Mouse (Mus musculus) brain, embryonic 18.5 days (tissue): ENCODE results near the gene Olfr596.
"Not testable (repeated sequence)": the region's sequence is repeated elsewhere in the genome, so short reads cannot be mapped to it uniquely, and the experiment has no call there.

Source experiments
- DNase-seq: peaks from one replicate; pipeline ENCODE4 v3.0.0-alpha.2; 2012; ENCODE audit warnings: low read depth, low spot score

Olfr596 gene

GRCm38 (mm10) chr7:103305348-103305747, at the start of gene Olfr596:
Olfr596 (plus strand) TSS chr7:103305648.
- DNase-seq = not testable (repeated sequence)

- DNase-seq = not testable (repeated sequence)
These were observed 10.6 kb downstream of the Olfr596 start, which contains the start of gene Olfr597 for GRCm38 (mm10) chr7:103316015-103316414. Olfr597 (plus strand) TSS chr7:103316315.

GRCm38 (mm10) chr7:103323268-103323667, 17.8 kb downstream of the Olfr596 start, which contains the start of gene Olfr598:
Olfr598 (plus strand) TSS chr7:103323568.
- no peak for DNase-seq

- DNase-seq = no peak
These were observed 30.2 kb downstream of the Olfr596 start, which contains the start of gene Olfr599 for GRCm38 (mm10) chr7:103335617-103336016. Olfr599 (plus strand) TSS chr7:103335917.

GRCm38 (mm10) chr7:103349569-103349968, 44.1 kb downstream of the Olfr596 start, which contains the start of gene Olfr600:
Olfr600 (minus strand) TSS chr7:103349669.
- no peak for DNase-seq
